Mouse (Mus musculus) embryonic fibroblast, embryonic 13.5 days (primary cell): Measurements from ENCODE around the gene Eid3.

ENCODE experiments used
- CTCF ChIP-seq: IDR thresholded peaks from 2 replicates; pipeline ENCODE4 v1.5.1; 2011; ENCODE audit warnings: mild to moderate bottlenecking, control low read depth, low read length, moderate library complexity, borderline replicate concordance; ENCODE audit not compliant: insufficient read depth
- POLR2A ChIP-seq: IDR thresholded peaks from 2 replicates; pipeline ENCODE4 v1.6.1; 2011; ENCODE audit warnings: low read depth, mild to moderate bottlenecking, control low read depth, low read length, moderate library complexity

DNA sequence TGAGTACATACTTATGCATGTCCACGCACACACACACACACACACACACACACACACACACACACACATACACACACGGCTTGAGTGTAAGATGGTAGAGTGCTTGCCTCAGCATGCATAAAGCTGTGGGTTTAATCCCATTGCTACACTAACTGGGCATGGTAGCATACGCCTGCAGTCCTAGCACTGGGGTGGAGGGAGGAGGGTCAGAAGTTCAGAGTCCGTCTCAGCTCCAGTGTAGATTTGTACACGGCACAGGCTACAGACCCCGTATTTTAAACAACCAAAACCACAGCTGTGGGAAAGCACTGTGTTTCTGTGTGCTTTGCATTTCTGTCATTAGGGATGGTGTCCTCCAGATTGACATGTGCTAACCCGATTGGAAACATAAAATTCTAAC lies 25.0 kb downstream of the Eid3 start:
- TF ChIP-seq CTCF = no peak
- TF ChIP-seq POLR2A = no peak
